Mouse (Mus musculus): ENCODE measurements around the gene Plekhh3. TPM values are rescaled to one million over a fixed set of nuclear protein-coding genes. Genes with fewer than 3 reads are reported as not detected.

Plekhh3 gene
- polyA plus RNA-seq, 1 experiment from 2014 or later = 22.1 TPM

GRCm38 (mm10) chr11:101174851-101175628, 3.9 kb upstream of the Plekhh3 start, which contains the start of gene Ccr10:
Gene Ccr10 (minus strand): TSS chr11:101175443.
- Histone ChIP-seq H3K4me1 (peaks cover 64% of the 10 kb centered on the region), H3K4me2 (peak within 1 kb of the TSS; percentile 70), H3K9me3 (no peaks in the 10 kb centered on the region), H3K27ac (no peak within 1 kb of the TSS), H3K36me3 (no peaks in the 10 kb centered on the region), H3K27me3 (peaks cover 62% of the 10 kb centered on the region), H3K4me3 (peak within 1 kb of the TSS; percentile 36), H3K9ac (no peak within 1 kb of the TSS)
- 19% methylated on average over 14 of the region's 14 CpGs for WGBS
- ATAC-seq (ENCODE audit: insufficient number of reproducible peaks, low FRiP score, low TSS enrichment, low read depth) = no peak

GRCm38 (mm10) chr11:101174389-101174745, 3.2 kb upstream of the Plekhh3 start:
- Histone ChIP-seq H3K9me3 (no peaks in the 10 kb centered on the region), H3K4me3 (peak overlapping the region; percentile 36), H3K27me3 (peaks cover 66% of the 10 kb centered on the region), H3K27ac (no peak overlapping the region), H3K4me2 (peak overlapping the region; percentile 70), H3K4me1 (peaks cover 70% of the 10 kb centered on the region), H3K36me3 (no peaks in the 10 kb centered on the region), H3K9ac (0 out of 2 replicates have a peak overlapping the region, but pooled peaks have one; percentile 26)
- no peak for ATAC-seq (ENCODE audit: insufficient number of reproducible peaks, low FRiP score, low TSS enrichment, low read depth)
- 23% methylated on average over 9 of the region's 9 CpGs for WGBS

GRCm38 (mm10) chr11:101173631-101174388, 2.7 kb upstream of the Plekhh3 start:
- 2% methylated on average over 61 of the region's 61 CpGs for WGBS
- H3K27ac ChIP-seq = peak overlapping the region; percentile 80
- ATAC-seq (ENCODE audit: insufficient number of reproducible peaks, low FRiP score, low TSS enrichment, low read depth) = no peak
- H3K4me2 ChIP-seq = peak overlapping the region; percentile 70
- peaks cover 66% of the 10 kb centered on the region for H3K27me3 ChIP-seq
- H3K36me3 ChIP-seq = no peaks in the 10 kb centered on the region
- no peaks in the 10 kb centered on the region for H3K9me3 ChIP-seq
- H3K4me3 ChIP-seq = peak overlapping the region; percentile 36
- 0 out of 2 replicates have a peak overlapping the region, but pooled peaks have one; percentile 26 for H3K9ac ChIP-seq
- peaks cover 76% of the 10 kb centered on the region for H3K4me1 ChIP-seq

- Histone ChIP-seq H3K27ac (peak overlapping the region; percentile 80), H3K4me2 (peak overlapping the region; percentile 70), H3K4me3 (peak overlapping the region; percentile 36), H3K36me3 (peaks cover 2% of the 10 kb centered on the region), H3K27me3 (peaks cover 66% of the 10 kb centered on the region), H3K9ac (no peak overlapping the region), H3K9me3 (no peaks in the 10 kb centered on the region), H3K4me1 (peaks cover 81% of the 10 kb centered on the region)
- WGBS = 6% methylated on average over 11 of the region's 11 CpGs
- no peak for ATAC-seq (ENCODE audit: insufficient number of reproducible peaks, low FRiP score, low TSS enrichment, low read depth)
These were observed 2.0 kb upstream of the Plekhh3 start for GRCm38 (mm10) chr11:101173112-101173511.

- Histone ChIP-seq H3K4me2 (peak overlapping the region; percentile 89), H3K9me3 (no peaks in the 10 kb centered on the region), H3K27me3 (peaks cover 66% of the 10 kb centered on the region), H3K9ac (peak overlapping the region; percentile 18; the same call in 1 of the 2 replicates), H3K27ac (peak overlapping the region; percentile 91), H3K36me3 (peaks cover 9% of the 10 kb centered on the region), H3K4me1 (peaks cover 79% of the 10 kb centered on the region), H3K4me3 (peak overlapping the region; percentile 73)
- ATAC-seq (ENCODE audit: insufficient number of reproducible peaks, low FRiP score, low TSS enrichment, low read depth) = no peak
- 6% methylated on average over 5 of the region's 5 CpGs for WGBS
These were observed 1.3 kb upstream of the Plekhh3 start for GRCm38 (mm10) chr11:101172434-101172815.

- H3K4me3 ChIP-seq = peak overlapping the region; percentile 73
- H3K9me3 ChIP-seq = no peaks in the 10 kb centered on the region
- H3K4me2 ChIP-seq = peak overlapping the region; percentile 89
- H3K27me3 ChIP-seq = peaks cover 66% of the 10 kb centered on the region
- peak; percentile 52; the same call in 1 of the 2 replicates for ATAC-seq (ENCODE audit: insufficient number of reproducible peaks, low FRiP score, low TSS enrichment, low read depth)
- under 1% methylated on average over 31 of the region's 31 CpGs for WGBS
- peaks cover 75% of the 10 kb centered on the region for H3K4me1 ChIP-seq
- H3K9ac ChIP-seq = peak overlapping the region; percentile 18; the same call in 1 of the 2 replicates
- peaks cover 14% of the 10 kb centered on the region for H3K36me3 ChIP-seq
- peak overlapping the region; percentile 91 for H3K27ac ChIP-seq
These were observed 726 bp upstream of the Plekhh3 start for GRCm38 (mm10) chr11:101171721-101172433.

GRCm38 (mm10) chr11:101170354-101170810, 769 bp downstream of the Plekhh3 start, which contains the start of gene Cntnap1:
Gene Cntnap1 (plus strand): TSS chr11:101170523.
- Histone ChIP-seq H3K27me3 (peaks cover 67% of the 10 kb centered on the region), H3K27ac (peak within 1 kb of the TSS; percentile 82), H3K9ac (peak within 1 kb of the TSS; percentile 68), H3K36me3 (peaks cover 27% of the 10 kb centered on the region), H3K9me3 (no peaks in the 10 kb centered on the region), H3K4me3 (peak within 1 kb of the TSS; percentile 73), H3K4me1 (peaks cover 69% of the 10 kb centered on the region), H3K4me2 (peak within 1 kb of the TSS; percentile 89)
- under 1% methylated on average over 35 of the region's 35 CpGs for WGBS
- ATAC-seq (ENCODE audit: insufficient number of reproducible peaks, low FRiP score, low TSS enrichment, low read depth) = no peak

GRCm38 (mm10) chr11:101169301-101170107, 1.6 kb downstream of the Plekhh3 start:
- peak overlapping the region; percentile 68 for H3K9ac ChIP-seq
- H3K4me1 ChIP-seq = peaks cover 68% of the 10 kb centered on the region
- H3K27me3 ChIP-seq = peaks cover 67% of the 10 kb centered on the region
- no peaks in the 10 kb centered on the region for H3K9me3 ChIP-seq
- peak overlapping the region; percentile 89 for H3K4me2 ChIP-seq
- ATAC-seq (ENCODE audit: insufficient number of reproducible peaks, low FRiP score, low TSS enrichment, low read depth) = no peak
- WGBS = 15% methylated on average over 17 of the region's 17 CpGs
- H3K36me3 ChIP-seq = peaks cover 36% of the 10 kb centered on the region
- no peak overlapping the region; the same call in 1 of the 2 replicates for H3K27ac ChIP-seq
- peak overlapping the region; percentile 73 for H3K4me3 ChIP-seq

- Histone ChIP-seq H3K9me3 (no peaks in the 10 kb centered on the region), H3K9ac (no peak overlapping the region), H3K4me2 (peak overlapping the region; percentile 89), H3K27me3 (peaks cover 70% of the 10 kb centered on the region), H3K4me3 (peak overlapping the region; percentile 73; the same call in 1 of the 2 replicates), H3K36me3 (peaks cover 47% of the 10 kb centered on the region), H3K27ac (no peak overlapping the region), H3K4me1 (peaks cover 68% of the 10 kb centered on the region)
- no peak for ATAC-seq (ENCODE audit: insufficient number of reproducible peaks, low FRiP score, low TSS enrichment, low read depth)
- WGBS = 65% methylated on average over 18 of the region's 18 CpGs
These were observed 2.7 kb downstream of the Plekhh3 start for GRCm38 (mm10) chr11:101168301-101168980.

- Histone ChIP-seq H3K36me3 (peaks cover 51% of the 10 kb centered on the region), H3K4me1 (peaks cover 66% of the 10 kb centered on the region), H3K27me3 (peaks cover 72% of the 10 kb centered on the region), H3K9ac (no peak overlapping the region), H3K9me3 (no peaks in the 10 kb centered on the region), H3K4me3 (0 out of 2 replicates have a peak overlapping the region, but pooled peaks have one; percentile 73), H3K27ac (no peak overlapping the region), H3K4me2 (no peak overlapping the region)
- WGBS = 57% methylated on average over 8 of the region's 8 CpGs
- no peak for ATAC-seq (ENCODE audit: insufficient number of reproducible peaks, low FRiP score, low TSS enrichment, low read depth)
These were observed 3.2 kb downstream of the Plekhh3 start for GRCm38 (mm10) chr11:101167963-101168300.
